Mouse (Mus musculus) embryonic fibroblast, embryonic 13.5 days (primary cell): ENCODE measurements at regions not wholly inside any gene's neighbourhood (a gene's known extent, or its start where the extent isn't known, plus 50 kb on each side); places are given as distances from the start of the nearest gene placed in this dataset.

Source experiments
- H3K27ac ChIP-seq: 2 replicates; pipeline ENCODE4 v1.5.1; 2012; ENCODE audit warnings: low read length, control low read depth, inconsistent platforms; ENCODE audit not compliant: insufficient read depth
- H3K4me1 ChIP-seq: 2 replicates; pipeline ENCODE4 v1.6.1; 2011; ENCODE audit warnings: low read length; ENCODE audit not compliant: control insufficient read depth, insufficient read depth
- H3K4me3 ChIP-seq: 2 replicates; pipeline ENCODE4 v1.5.1; 2011; ENCODE audit warnings: mild to moderate bottlenecking, control low read depth, low read length; ENCODE audit not compliant: insufficient read depth
- CTCF ChIP-seq: IDR thresholded peaks from 2 replicates; pipeline ENCODE4 v1.5.1; 2011; ENCODE audit warnings: mild to moderate bottlenecking, control low read depth, low read length, moderate library complexity, borderline replicate concordance; ENCODE audit not compliant: insufficient read depth
- POLR2A ChIP-seq: IDR thresholded peaks from 2 replicates; pipeline ENCODE4 v1.6.1; 2011; ENCODE audit warnings: low read depth, mild to moderate bottlenecking, control low read depth, low read length, moderate library complexity

- H3K4me1 ChIP-seq = peaks cover 4% of the 10 kb centered on the region; the same call in 1 of the 2 replicates
- H3K4me3 ChIP-seq = no peak overlapping the region
- no peak overlapping the region for H3K27ac ChIP-seq
- no peak for TF ChIP-seq POLR2A
- TF ChIP-seq CTCF = no peak
These were observed 150.9 kb downstream of the Zfp36l1 start for GRCm38 (mm10) chr12:79961881-79962280.

DNA sequence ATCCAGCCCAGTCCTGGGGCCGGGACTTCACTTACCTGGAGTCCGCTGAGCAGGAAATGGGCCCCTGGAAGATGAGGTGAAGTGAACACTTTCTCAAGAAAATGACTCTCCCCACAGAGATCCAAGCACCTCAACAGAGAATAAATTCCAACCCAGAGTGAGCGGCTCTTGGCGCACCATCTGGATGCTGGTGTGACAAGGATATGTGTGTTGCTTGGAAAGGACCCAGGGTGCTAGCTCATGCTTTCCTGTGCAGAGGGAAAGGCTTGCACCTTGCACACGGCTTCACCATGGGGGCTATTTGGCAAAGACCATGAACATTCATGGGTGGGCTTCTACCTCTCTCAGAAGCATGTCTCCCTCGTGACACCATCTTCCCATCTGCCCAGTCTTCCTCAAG is 151.7 kb downstream of the Zfp36l1 start:
- Histone ChIP-seq H3K27ac (no peak overlapping the region), H3K4me3 (no peak overlapping the region), H3K4me1 (peaks cover 2% of the 10 kb centered on the region; the same call in 1 of the 2 replicates)
- TF ChIP-seq CTCF (no peak), POLR2A (no peak)

- Histone ChIP-seq H3K4me1 (peaks cover 2% of the 10 kb centered on the region; the same call in 1 of the 2 replicates), H3K4me3 (no peak overlapping the region), H3K27ac (no peak overlapping the region)
- no peak for TF ChIP-seq POLR2A
- TF ChIP-seq CTCF = no peak
These were observed 152.4 kb downstream of the Zfp36l1 start for GRCm38 (mm10) chr12:79960446-79960845.

- TF ChIP-seq POLR2A (no peak), CTCF (no peak)
- Histone ChIP-seq H3K4me1 (peaks cover 2% of the 10 kb centered on the region; the same call in 1 of the 2 replicates), H3K27ac (no peak overlapping the region), H3K4me3 (no peak overlapping the region)
These were observed 153.1 kb downstream of the Zfp36l1 start for GRCm38 (mm10) chr12:79959540-79960305.

- Histone ChIP-seq H3K4me1 (peaks cover 2% of the 10 kb centered on the region; the same call in 1 of the 2 replicates), H3K4me3 (no peak overlapping the region), H3K27ac (no peak overlapping the region)
- TF ChIP-seq CTCF (no peak), POLR2A (no peak)
These were observed 155.6 kb downstream of the Zfp36l1 start for GRCm38 (mm10) chr12:79957211-79957610.

- Histone ChIP-seq H3K27ac (no peak overlapping the region), H3K4me3 (no peak overlapping the region)
- TF ChIP-seq CTCF = no peak
- TF ChIP-seq POLR2A = no peak
These were observed 156.5 kb downstream of the Zfp36l1 start for GRCm38 (mm10) chr12:79956351-79956750.

DNA sequence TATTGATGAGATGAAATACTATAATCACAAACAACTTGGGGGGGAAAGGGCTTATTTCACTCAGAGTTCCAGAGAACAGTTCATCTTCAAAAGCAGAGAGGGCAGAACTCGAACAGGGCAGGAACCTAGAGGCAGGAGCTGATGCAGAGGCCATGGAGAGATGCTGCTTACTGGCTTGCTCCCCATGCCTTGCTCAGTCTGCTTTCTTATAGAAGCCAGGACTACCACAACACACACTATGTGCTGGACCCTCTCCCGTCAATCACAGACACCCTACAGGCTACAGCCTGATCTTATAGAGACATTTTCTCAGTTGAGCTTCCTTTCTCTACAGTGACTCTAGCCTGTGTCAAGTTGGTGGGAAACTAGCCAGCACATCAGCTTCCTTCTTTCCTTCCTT is 157.3 kb downstream of the Zfp36l1 start:
- Histone ChIP-seq H3K4me1 (peaks cover 6% of the 10 kb centered on the region), H3K27ac (no peak overlapping the region), H3K4me3 (no peak overlapping the region)
- TF ChIP-seq POLR2A (no peak), CTCF (no peak)

More at GRCm38 (mm10) chr12:79956351-79956750, 156.5 kb downstream of the Zfp36l1 start:
- peaks cover 2% of the 10 kb centered on the region; the same call in 1 of the 2 replicates for H3K4me1 ChIP-seq

DNA sequence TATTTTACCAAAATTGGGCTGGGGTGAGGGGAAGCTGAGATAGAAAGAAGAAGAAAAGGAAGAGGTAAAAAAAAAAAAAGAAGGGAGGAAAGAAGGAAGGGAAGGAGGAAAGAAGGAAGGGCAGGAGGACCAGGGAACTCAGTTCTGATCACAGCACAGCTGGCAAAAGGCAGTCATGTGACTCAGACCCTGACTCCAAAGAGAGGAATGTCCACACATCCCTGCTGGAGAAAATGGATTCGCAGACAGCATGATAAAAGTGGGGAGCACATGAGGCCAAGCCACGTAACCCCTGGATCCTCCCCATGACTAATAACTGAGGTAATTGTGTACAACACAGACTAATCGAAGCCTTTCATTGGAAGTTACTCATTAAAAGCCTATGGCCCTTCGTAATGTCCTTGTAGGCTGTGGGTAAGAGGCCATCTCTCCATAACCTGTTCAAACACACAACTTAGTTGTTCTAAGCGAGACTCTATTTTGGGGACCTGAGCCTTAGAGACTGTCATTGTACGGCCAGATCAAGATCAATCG is 162.2 kb downstream of the Zfp36l1 start:
- TF ChIP-seq POLR2A = no peak
- TF ChIP-seq CTCF = no peak
- H3K4me1 ChIP-seq = peaks cover 8% of the 10 kb centered on the region

DNA sequence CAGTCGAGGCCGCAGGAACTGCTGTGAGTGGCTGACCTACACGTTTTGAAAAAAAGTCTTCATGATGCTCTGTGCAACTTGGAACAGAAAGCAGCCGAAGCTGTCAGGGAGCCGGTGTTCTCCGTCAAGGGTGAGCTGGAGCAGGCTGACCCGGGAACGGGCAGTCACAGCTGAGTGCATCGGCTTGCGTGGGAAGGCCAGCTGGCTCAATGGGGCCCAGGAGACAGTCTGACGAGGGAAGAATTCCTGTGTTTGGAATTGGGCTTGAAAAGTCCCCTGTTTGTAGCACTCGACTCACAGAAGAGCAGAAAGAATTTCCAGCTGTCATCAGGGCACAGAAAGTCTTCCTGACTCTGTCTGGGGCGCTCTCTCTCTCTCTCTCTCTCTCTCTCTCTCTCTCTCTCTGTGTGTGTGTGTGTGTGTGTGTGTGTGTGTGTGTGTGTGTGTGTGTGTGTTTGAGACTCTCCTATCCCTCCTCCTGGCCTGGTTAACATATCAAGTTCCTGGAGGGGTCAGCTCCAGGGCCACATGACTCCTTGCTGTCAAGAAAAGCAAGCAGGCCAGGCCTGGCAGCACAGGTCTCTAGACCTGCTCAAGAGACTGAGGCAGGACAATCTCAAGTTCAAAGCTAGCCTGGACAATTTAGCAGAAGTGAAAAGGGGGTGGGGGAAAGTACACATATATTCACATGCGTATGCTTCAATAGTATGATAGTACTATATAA is 163.6 kb downstream of the Zfp36l1 start:
- Histone ChIP-seq H3K4me3 (no peak overlapping the region), H3K4me1 (peaks cover 8% of the 10 kb centered on the region), H3K27ac (peak overlapping the region; percentile 60)
- TF ChIP-seq POLR2A = no peak
- TF ChIP-seq CTCF = no peak

More for the DNA sequence above, 162.2 kb downstream of the Zfp36l1 start:
- 0 out of 2 replicates have a peak overlapping the region, but pooled peaks have one; percentile 22 for H3K27ac ChIP-seq
- H3K4me3 ChIP-seq = no peak overlapping the region

DNA sequence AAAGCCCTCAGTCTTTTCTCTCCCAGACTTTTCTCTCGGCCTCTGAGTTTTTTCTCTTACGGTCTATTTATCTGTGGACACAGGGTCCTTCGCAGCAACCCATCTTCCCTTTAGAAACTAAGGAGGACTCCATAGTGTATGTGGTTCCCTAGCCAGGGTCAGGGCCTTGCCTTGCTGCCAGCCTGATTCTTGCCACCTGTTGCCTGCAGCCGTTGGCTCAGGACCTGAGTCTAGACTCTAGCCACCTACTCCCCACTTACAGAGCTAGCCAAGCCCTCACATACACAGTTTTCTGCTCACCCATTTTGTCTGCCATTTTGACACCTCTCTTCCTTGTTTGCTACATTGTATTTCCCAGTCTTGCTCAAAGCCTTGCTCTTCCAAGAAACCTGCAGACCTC is 165.2 kb downstream of the Zfp36l1 start:
- no peak overlapping the region for H3K27ac ChIP-seq
- H3K4me3 ChIP-seq = no peak overlapping the region
- peaks cover 11% of the 10 kb centered on the region for H3K4me1 ChIP-seq
- TF ChIP-seq CTCF = no peak
- TF ChIP-seq POLR2A = no peak
